Mouse (Mus musculus): ENCODE measurements around the gene Myl6b.

DNA sequence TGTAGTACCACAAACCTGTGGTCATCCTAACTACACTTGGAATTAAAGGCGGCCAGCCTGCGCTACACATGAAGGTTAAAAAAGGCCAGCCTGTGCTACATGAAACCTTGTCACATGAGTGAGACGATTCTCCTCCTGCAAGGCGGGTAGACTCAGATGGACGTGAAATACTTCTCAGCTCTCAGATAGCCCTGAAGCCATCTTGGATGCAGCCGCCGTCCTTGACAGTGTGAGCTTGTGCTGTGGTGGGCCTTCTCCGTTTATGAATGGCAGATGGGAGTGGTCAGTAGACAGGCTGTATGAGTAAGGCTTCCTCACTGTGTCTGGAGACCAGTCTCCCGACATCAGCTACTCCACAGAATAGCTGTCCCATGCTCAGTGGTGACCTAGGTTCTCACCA, 10.7 kb upstream of the Myl6b start:
- TF ChIP-seq CTCF (IDR thresholded peaks at IDR 0.05; ENCODE audit: insufficient read depth, low read depth, low read length) (no peak), POLR2A (IDR thresholded peaks at IDR 0.05; ENCODE audit: insufficient read depth, low read depth, low read length) (no peak)

Data from olfactory bulb, adult 2 months (tissue).